Mouse (Mus musculus): ENCODE data around the gene Rab19.
"Not testable (repeated sequence)": the region's sequence is repeated elsewhere in the genome, so short reads cannot be mapped to it uniquely, and the experiment has no call there.

Rab19 gene

DNA sequence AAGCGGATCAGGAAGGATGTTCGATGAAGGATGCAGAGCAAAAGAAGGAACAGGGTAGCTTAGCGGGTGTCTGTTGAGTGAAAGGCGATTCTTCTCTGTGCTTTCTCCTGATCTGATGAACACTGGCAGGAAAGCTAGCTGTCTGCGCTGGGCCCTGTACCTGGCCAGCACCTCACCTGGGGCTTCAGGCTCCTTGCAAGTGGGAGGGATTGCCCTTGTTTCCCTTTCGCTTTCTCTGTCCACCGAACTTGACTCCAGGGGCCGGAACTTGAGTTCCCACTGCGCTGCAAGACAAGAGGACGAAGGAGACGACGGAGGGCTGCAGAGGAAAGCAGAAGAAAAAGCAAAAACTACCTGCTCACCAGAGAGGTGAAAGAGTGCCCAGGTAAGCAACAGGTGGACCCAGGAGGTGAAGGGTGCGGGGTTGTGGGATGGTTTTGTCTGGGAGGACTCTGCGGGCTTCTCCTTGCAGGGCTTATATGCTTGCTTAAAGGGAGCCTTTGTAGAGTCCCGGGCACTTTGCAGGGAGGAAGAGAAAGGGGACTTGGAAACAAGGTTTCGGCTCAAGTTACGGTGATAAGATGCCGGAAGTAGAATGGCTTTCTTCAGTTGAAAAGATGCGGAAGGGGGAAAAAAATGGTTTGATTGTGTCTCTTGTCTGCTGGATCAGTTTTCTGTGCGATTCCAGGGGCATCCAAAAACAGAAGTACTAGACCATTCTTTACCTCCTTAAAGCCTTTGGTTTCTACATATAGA, at the start of gene Rab19:
Rab19 (plus strand) TSS at position 51 of the 756 bp plus-strand sequence.
- no peak for DNase-seq

DNA sequence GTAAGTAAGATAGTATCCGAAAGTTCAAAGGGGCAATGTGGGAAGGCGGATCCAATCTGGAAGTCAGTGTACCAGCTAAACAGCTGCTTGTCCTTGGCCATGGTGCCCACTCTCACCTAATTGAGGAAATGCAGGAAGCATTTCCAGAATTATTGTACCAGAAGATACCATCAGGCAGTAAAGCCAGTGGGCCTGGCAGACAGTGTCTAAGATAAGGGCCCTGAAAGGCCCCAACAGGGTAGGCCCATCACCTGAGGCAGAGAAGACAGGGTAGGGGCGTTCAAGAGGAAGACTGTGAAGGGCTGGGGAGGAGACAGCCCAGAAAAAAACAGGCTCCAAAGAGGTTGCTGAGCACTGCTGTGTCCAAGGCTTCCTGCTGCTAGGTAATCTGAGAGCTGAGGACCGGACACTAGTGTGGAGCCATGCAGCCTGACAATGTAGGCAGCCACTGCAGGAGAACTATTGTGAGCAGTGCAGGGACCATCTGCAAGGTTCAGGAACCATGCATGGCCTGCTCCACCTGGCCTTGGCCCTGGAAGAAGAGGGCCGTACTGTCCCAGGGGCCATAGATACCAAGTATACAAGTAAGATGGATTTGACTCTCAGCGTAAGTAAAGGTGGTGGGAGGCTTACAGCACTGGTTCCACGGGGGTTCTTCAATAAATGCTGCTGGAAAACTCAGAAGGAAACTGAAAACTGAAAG, 48.8 kb upstream of the Rab19 start:
- DNase-seq: no peak

DNA sequence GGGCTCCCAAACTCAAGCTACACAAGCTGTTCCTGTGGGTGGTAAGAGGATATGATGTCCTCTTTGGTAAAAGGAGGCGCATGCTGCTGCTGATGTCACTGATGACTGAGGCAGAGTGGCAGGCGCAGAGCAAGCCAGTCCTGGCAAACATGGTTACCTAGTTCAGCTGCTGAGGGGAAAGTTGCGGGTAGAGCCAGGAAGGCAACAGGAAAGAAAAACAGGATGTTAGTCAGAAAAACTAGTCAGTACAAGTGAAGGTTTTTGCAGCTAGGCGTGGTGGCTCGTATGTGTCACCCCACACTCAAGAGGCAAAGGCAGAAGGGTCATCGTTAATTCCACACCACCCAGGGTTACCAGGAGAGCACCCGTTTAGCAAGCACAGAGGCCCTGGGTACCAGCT, 46.8 kb upstream of the Rab19 start:
- DNase-seq: no peak

DNA sequence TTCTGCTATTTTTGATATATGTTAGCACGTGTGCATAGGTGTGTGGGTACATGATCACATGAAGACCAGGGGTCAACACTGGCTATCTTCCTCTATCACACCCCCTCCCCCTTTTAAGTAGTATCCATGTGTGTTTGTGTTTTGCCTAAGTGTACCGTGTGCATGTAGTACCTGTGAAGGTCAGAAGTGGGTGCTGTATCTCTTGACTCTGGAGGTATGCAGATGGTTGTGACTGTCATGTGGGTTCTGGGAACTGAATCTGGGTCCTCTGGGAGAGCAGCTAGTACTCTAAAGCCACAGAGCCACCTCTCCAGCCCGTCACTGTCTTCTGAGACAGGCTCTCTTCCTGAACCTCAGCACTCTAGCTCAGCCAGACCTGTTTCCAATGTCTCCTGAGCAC, 46.1 kb upstream of the Rab19 start:
- DNase-seq: no peak

DNA sequence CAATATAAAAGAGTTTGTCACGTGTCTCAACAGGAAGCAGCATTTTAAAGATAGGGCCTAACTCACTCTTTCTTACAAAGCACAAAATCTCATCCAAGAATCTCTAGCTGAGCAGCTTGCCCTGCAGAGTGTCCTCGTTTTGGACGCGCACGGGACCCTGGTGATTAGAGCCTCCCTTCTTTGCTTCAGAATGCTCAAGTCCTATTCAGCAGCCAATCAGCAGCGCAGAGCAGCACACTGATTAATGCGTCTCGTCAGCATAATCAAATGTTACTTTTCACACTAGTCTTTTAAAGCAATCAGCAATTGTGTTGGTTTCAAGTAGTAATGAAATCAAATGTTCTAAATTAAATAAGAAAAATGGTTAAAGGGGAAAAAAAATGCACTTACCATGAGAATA, 42.6 kb upstream of the Rab19 start:
- DNase-seq: no peak

DNA sequence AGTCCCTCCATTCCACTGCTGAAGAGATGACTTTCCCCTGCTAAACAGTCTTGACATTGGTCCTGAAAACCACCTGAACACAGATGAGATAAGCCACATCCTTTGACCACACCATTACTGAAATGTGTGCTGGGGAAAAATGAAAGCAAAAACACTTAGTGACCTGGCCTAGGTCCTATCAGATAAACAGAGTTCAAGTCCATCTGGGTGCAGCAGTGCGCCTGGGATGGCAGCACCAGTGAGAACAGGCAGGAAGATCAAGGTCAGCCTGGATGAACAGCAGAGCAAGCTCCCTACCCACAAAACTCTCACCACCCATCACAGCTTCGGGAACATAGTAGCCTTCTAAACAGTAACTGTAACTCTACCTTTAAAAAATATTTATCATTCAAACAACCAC, 39.2 kb upstream of the Rab19 start:
- no peak for DNase-seq

DNA sequence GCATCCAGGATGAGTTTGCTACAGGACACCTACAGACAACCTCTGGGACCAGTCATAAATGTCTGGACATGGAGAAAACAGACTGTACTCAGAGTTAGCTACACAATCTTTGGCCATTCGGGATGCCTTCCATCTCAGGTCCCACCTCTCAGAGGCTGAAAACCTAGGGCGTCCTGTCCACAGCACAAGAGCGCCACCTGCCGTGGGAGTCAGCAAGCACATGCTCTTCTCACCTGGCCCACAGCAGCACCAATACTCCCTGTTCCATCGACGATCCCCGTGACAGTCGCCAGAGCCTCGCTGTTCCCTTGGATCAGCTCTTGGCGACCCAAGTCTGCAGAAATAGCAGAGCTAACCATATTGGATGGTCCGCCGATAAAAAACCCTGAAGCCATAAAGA, 37.0 kb upstream of the Rab19 start:
- peak; percentile 81 for DNase-seq

DNA sequence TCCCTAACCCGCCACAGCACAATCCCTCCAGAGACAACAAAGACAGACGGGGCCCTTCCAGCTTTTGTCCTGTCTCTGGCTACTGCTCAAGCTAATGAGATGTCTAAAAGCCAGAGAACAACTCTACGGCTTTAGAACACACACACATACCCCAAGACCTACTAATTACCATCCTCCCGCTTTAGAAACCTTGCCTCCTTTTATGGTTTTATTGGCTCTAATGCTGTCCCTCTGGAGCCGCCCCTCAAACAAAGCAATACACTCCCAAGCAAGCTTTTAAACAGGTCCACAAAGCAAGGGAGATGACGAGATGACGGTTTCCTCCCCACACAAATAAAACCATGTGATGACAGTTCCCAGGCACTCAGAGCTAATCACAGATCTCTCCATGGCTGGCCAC, 35.5 kb upstream of the Rab19 start:
- DNase-seq: no peak

DNA sequence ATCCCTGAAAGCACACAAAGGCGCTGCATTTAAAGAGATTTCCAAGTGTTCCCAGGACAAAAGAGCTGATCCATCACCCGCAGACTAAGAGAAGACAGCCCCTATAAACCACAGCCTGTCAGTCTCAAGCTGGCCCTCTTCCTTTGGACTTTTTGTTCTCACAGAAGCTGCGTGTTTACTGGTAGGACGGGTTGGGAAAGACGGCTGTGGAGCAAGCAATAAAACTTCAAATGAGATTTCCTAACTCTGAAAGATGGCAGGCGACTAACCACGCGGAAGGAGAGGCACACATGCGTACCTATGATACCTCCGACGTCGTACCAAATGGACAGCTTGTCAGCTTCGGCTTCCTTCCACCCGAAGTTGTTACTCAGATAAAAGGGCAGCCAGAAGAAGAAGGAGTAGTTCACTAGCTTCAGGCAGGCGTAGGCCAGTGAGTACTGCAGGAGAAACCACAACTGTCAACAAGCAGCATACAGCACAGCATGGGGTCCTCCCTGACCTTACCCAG, 33.9 kb upstream of the Rab19 start:
- DNase-seq: no peak

DNA sequence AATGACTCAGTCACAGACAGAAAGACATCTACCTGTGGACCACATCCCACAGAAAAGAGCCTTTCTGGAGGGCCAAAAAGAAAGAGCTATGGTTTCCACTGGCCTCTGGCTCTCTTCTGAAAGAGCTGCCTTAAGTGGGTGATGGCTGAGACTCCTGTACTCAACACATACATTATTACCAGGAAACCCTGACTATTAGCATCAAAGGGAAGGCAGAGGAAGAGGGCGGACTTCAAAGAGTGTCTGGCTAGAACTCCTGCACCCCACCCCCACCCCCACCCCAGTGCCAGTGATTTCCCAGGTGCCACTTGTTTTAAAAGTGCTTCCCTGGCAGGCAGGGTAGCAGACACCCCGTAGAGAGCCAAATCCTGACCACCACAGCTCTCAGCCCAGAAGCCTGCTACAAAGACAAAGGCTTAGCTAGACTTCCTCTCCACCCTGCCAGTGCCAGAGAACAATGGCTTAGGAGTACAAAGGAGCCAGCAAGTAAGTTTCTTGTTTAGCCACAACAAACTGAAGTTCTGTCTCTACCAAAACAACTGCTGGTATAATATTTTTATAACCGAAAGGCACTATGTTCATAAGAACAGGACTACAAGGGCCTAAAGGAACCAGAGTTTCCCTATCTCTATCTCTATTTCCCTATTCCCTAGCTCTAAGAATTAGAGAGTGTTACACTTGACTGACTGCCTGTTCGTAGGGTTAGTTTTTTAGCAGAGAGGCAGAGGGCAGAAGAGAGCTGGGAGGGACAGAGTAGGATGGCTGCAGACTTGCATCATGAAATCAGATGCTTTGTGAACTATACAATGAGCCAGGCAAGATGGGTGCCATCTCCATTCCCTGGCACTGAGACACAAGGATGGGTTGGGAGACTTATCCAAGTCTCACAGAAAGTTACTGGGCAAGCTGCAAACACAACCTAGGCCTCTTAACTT, 32.8 kb upstream of the Rab19 start:
- no peak for DNase-seq

DNA sequence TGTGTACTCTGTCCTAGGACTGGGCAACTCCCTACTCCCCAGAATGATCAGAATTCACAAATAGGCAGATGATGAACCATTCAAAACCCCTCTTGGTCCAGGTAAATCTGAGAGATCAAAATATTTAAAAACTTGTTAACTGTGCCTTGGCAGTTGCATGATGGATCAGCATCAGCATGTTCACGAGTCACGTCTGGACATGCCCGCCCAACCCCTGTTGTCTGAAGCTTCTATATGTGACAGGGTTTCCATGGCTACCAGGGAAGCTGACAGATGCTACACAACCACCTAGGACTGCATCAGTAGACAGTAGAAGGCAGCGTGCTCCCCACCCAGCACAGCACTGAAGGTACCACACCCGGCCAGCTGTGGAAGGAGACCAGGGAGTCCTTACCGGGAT, 32.0 kb upstream of the Rab19 start:
- DNase-seq: no peak

DNA sequence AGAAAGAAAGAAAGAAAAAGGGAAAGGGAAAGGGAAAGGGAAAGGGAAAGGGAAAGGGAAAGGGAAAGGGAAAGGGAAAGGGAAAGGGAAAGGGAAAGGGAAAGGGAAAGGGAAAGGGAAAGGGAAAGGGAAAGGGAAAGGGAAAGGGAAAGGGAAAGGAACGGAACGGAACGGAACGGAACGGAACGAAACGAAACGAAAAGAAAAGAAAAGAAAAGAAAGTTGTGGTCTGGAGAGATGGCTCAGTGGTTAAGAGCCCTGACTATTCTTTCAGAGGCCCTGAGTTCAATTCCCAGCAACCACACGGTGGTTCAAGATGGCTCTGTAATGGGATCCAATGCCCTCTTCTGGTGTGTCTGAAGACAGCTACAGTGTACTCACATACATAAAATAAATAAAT, 21.8 kb upstream of the Rab19 start:
- DNase-seq: not testable (repeated sequence)

DNA sequence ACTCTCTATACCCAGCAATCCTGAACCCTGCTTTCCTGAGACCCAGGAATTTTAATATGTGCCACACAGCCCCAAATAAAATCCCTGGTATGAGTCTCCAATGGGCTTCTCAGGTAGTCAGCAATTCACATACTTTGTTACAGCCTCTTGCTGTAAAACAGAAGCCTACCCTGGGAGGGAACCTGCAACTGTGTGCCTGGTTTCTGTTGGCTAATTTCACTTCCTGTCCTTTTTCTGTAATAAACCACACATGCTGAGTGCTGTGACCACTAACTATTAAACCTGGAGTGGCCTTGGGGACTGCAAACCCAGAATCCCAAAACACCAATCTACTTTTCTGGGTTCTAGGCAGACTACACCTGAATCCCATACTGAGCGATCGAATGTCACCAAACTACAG, 18.3 kb upstream of the Rab19 start:
- DNase-seq: no peak

DNA sequence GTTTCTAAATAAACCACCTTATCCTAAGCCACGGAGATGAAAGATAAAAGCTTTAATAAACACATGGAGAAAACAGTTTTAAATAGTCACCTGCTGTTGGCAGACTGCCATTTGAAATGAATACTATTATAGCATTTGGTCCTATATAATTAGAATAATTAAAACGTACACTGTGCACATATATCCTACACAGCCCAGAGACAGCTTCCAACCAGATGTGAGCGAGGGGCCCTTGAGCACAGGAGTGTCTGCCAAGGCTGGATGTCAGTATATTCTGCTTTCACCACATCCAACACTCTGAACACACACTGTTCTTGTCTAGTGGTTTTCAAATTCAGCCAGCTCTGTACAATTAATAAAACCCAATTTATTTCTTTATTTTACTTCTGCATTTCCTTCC, 11.3 kb upstream of the Rab19 start:
- DNase-seq: no peak

DNA sequence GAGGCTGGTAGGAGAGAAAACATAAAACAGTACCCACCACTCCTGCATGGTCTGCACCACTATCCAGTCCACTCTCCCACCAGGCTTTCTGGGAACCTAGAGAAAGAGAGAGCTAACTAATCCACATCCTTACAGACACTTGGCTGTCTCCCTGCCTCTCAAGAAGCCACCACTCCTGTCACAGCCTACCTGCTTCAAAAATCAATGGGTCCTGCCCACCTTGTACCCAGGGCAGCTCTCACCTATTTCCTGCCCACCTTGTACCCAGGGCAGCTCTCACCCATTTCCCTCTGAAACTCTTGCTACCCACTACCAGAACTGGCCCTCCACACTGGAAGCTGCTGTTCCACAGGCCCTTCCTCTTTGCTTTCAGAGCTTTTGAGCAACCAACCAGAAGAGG, 8.9 kb upstream of the Rab19 start:
- no peak for DNase-seq

DNA sequence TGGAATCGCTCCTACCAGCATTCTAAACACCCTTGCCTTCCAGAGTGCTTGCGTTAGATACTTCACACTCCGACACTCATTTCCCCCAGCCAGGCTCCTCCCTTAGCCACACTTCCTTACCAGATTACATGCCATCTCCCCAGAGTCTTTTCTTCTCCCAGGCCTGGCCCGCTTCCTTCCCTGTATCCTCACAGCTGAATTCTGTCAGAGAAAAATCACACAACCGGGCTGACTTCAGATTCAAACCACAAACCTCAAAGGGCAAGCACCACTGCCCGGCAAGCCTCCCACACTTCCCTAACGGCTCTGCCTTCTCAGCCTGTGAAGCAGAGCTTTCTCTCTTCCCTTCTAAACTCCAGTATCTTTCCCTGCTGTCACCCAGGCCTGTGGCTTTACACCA, 8.2 kb upstream of the Rab19 start:
- no peak for DNase-seq

DNA sequence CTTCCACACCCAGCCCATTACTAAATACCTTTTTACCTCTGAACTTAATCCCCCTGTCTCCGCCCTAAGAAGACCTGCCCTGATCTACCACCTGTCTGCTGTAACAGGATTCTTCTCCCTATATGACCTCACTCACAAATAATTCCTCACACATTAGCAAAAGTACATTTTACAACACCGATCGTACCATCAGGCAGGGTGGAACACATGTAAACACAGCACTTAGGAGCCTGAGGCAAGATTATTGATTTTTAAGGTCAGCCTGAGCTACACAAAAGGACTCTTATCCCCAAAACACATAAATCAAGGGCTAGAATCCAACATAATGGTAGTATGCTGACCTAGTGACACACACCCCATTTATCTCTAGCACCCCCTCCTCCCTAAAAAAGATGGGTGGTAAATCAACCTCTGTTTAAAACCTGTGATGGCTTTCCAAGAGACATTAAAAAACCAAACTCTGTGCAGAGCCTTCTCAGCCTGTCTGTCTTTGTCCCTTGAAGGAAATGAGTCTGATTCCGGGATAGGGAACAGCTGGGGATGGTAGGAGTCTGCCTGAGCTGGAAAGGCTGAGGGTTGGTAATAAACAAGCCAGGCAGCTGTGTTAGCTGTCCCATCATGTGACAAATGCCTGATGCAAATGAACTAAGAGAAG, 7.5 kb upstream of the Rab19 start:
- DNase-seq: no peak

DNA sequence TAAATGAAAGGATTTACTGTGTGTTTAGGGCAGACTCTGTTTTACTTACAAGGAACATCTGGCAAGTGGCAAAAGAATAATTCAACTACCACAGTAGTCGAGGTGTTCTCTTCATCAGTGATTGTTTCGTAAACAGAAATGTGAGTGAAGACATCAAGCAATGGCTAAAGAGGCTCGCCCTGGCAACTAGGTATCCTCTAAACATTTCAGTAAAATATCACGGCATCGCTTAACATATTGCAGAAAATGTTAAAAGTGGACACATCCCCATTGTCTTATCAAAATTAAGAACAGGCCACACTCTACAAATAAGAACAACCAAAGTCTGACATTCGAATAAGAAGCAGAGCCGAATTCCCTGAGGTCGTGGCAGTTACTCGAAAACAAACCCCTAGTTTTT, 4.2 kb upstream of the Rab19 start:
- no peak for DNase-seq

DNA sequence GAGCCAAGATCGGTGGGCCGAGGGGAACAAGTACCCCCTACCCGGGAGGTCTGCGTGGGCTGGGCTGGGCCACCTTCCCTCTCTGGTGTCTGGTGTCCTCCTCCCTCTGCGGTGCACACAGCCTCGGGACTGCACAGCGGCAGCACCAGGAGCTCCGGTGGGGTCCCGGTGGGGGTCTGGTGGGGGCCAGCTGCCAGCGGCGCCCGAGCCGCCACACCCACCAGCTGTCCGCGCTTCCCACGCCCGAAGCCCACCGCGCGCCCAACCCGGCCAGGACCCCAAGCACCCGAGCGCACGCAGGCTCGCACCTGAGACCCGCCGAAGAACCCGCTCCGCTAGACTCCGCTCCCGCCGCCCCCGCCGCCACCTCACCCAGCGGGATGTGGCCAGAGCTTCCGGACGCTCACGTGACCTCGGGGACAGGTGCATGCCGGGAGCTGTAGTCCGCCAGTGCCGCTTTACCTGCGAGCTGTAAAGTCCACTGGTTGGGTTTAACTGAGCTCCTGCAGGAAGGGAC, 3.6 kb upstream of the Rab19 start, which contains the start of gene Slc37a3:
Slc37a3 (minus strand) TSS at position 365 of the 517 bp plus-strand sequence.
- peak; percentile 88 for DNase-seq

DNA sequence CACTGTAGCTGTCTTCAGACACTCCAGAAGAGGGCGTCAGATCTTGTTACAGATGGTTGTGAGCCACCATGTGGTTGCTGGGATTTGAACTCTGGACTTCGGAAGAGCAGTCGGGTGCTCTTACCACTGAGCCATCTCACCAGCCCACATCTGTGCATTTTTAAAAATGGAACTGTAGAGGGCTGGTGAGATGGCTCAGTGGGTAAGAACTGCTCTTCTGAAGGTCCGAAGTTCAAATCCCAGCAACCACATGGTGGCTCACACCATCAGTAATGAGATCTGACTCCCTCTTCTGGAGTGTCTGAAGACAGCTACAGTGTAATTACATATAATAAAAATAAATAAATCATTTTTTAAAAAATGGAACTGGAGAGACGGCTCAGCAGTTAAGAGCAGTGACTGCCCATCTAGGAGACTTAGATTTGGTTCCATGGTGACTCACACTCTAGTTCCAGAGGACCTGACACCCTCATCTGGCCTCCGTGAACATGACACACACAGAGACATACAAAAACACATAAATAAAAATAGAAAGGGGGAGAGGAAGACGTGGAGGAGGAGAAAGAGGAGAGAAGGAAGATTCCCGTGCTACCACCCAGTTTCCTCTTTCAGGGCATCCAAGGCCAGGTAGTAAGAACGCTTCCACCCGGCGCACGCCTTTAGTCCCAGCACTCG, 2.7 kb upstream of the Rab19 start:
- not testable (repeated sequence) for DNase-seq

DNA sequence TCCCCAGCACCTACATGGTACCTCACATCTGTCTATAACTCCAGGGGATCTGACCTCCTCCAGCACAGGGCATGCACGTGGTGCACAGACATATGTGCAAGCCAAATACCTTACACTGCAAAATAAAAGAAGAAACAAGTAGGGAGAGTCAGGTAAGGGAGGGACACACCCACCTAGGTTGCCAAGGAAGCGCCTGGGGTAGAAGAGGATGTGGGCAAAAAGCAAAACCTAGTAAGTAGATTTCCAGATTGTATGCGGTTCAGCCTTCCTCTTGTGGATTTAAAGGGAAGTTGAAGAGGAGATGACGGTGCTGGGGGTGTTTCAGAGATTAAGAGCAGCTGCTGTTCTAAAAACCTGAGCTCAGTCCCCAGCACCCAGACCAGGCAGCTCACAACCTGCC, 1.8 kb upstream of the Rab19 start:
- DNase-seq: no peak

DNA sequence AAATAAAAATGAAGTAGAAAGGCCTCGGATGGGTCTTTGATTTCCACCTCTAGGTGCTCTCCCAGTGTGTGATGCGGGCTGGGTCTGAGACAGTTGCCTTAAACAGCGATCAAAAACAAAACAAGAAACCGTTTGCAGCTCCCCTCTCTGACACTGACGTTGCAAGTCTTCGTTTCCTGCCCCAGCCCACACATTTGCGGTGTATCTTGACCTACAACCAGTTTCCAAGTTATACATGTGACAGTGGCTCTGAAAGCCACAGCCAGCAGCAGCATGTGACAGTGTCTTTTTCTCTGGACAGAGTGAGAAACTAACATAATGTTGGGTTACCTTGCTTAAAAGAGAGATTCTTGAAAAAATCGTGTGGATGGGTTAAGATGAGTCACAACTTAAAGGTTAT, 1.2 kb upstream of the Rab19 start:
- no peak for DNase-seq

All from right cerebral cortex, postnatal 14 days (tissue).